Mouse (Mus musculus): Measurements from ENCODE around the gene Grk2. TPM values are rescaled to one million over a fixed set of nuclear protein-coding genes. Genes with fewer than 3 reads are reported as not detected.

Grk2 gene
- polyA plus RNA-seq, 1 experiment from 2014 or later, result 18.1 TPM

DNA sequence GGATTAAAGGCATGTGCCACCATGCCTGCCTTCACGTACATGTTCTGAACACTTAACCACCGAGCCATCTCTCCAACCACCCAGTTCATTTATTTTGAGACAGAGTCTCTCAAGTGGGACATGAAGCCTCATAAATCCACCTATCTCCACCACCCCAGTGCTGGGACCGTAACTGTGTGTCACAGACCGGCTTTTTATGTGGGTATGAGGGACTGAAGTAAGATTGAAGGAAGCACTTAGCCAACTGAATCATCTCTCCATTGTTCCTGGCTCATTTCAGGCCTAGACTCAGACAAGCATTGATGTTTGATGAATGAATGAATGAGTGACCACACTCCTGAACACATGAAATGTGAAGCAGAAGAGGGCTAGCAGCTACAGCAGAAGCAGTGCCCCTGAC lies 3.3 kb upstream of the Grk2 start:
- Histone ChIP-seq H3K9ac (ENCODE audit: low read length) (no peak overlapping the region), H3K4me3 (ENCODE audit: low read depth, low read length) (no peak overlapping the region), H3K36me3 (ENCODE audit: control insufficient read depth, insufficient read depth, low read length) (no peaks in the 10 kb centered on the region), H3K9me3 (ENCODE audit: control insufficient read depth, low read length) (no peaks in the 10 kb centered on the region), H3K27me3 (ENCODE audit: control insufficient read depth, insufficient read depth, low read length) (no peaks in the 10 kb centered on the region), H3K27ac (ENCODE audit: low read depth, low read length) (no peak overlapping the region), H3K4me1 (replicated peaks; ENCODE audit: control insufficient read depth, insufficient read depth, low read length) (peaks cover 9% of the 10 kb centered on the region), H3K4me2 (ENCODE audit: low read depth, low read length, severe bottlenecking) (no peak overlapping the region)
- 95% methylated on average over 4 of the region's 4 CpGs for WGBS
- DNase-seq (ENCODE audit: low spot score) (no peak), ATAC-seq (replicated peaks; ENCODE audit: low FRiP score) (no peak)

GRCm38 (mm10) chr19:4305491-4306189 lies 382 bp downstream of the Grk2 start:
- WGBS, result under 1% methylated on average over 66 of the region's 68 CpGs
- H3K36me3 ChIP-seq (ENCODE audit: control insufficient read depth, insufficient read depth, low read length), result no peaks in the 10 kb centered on the region
- H3K4me3 ChIP-seq (ENCODE audit: low read depth, low read length), result peak overlapping the region; percentile 91
- ATAC-seq (replicated peaks; ENCODE audit: low FRiP score) (peak; percentile 51), DNase-seq (ENCODE audit: low spot score) (peak; percentile 78)
- peak overlapping the region; percentile 55 for H3K4me2 ChIP-seq (ENCODE audit: low read depth, low read length, severe bottlenecking)
- no peaks in the 10 kb centered on the region for H3K9me3 ChIP-seq (ENCODE audit: control insufficient read depth, low read length)
- H3K9ac ChIP-seq (ENCODE audit: low read length), result peak overlapping the region; percentile 96
- H3K27me3 ChIP-seq (ENCODE audit: control insufficient read depth, insufficient read depth, low read length), result no peaks in the 10 kb centered on the region
- H3K27ac ChIP-seq (ENCODE audit: low read depth, low read length), result no peak overlapping the region; the same call in 1 of the 2 replicates
- H3K4me1 ChIP-seq (replicated peaks; ENCODE audit: control insufficient read depth, insufficient read depth, low read length), result peaks cover 17% of the 10 kb centered on the region

GRCm38 (mm10) chr19:4304871-4305321 lies 1.1 kb downstream of the Grk2 start:
- no peak for ATAC-seq (replicated peaks; ENCODE audit: low FRiP score)
- Histone ChIP-seq H3K27ac (ENCODE audit: low read depth, low read length) (no peak overlapping the region), H3K9me3 (ENCODE audit: control insufficient read depth, low read length) (no peaks in the 10 kb centered on the region), H3K9ac (ENCODE audit: low read length) (peak overlapping the region; percentile 96), H3K4me1 (replicated peaks; ENCODE audit: control insufficient read depth, insufficient read depth, low read length) (peaks cover 17% of the 10 kb centered on the region), H3K27me3 (ENCODE audit: control insufficient read depth, insufficient read depth, low read length) (no peaks in the 10 kb centered on the region), H3K4me3 (ENCODE audit: low read depth, low read length) (peak overlapping the region; percentile 91), H3K4me2 (ENCODE audit: low read depth, low read length, severe bottlenecking) (peak overlapping the region; percentile 55), H3K36me3 (ENCODE audit: control insufficient read depth, insufficient read depth, low read length) (no peaks in the 10 kb centered on the region)
- no peak for DNase-seq (ENCODE audit: low spot score)
- WGBS, result 56% methylated on average over 4 of the region's 4 CpGs

DNA sequence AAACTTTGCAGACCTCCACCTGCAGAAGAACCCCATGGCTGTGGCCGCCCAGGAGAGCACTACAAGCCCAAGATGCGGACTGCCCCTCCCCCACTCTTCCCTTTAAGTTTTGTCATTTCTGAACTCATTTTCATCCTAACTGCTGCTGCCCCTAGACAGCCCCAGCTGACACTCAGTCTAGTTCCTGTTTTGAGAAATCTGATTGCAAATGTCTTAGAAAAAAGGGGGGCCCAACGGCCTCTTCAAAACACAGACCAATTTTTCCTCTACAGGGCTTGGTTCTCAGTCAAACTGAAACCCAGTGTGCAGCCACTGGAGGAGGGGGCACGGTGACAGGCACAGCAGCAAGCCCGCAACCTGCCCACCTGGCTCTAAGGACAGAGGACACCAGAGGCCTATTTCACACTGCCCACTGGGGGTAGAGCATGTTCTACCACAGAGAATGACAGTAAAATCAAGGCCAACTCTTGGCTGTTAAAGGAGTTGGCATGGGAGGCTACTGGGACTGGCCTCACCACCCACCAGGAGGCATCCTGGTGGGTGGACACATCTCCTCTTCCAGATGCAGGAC lies 1.7 kb downstream of the Grk2 start:
- H3K27me3 ChIP-seq (ENCODE audit: control insufficient read depth, insufficient read depth, low read length), result no peaks in the 10 kb centered on the region
- H3K4me1 ChIP-seq (replicated peaks; ENCODE audit: control insufficient read depth, insufficient read depth, low read length), result peaks cover 17% of the 10 kb centered on the region
- H3K9me3 ChIP-seq (ENCODE audit: control insufficient read depth, low read length), result no peaks in the 10 kb centered on the region
- WGBS, result 75% methylated on average over 5 of the region's 5 CpGs
- H3K36me3 ChIP-seq (ENCODE audit: control insufficient read depth, insufficient read depth, low read length), result no peaks in the 10 kb centered on the region
- H3K4me2 ChIP-seq (ENCODE audit: low read depth, low read length, severe bottlenecking), result peak overlapping the region; percentile 55
- DNase-seq (ENCODE audit: low spot score) (no peak), ATAC-seq (replicated peaks; ENCODE audit: low FRiP score) (no peak)
- peak overlapping the region; percentile 96; the same call in 1 of the 2 replicates for H3K9ac ChIP-seq (ENCODE audit: low read length)
- no peak overlapping the region for H3K27ac ChIP-seq (ENCODE audit: low read depth, low read length)
- H3K4me3 ChIP-seq (ENCODE audit: low read depth, low read length), result peak overlapping the region; percentile 91

DNA sequence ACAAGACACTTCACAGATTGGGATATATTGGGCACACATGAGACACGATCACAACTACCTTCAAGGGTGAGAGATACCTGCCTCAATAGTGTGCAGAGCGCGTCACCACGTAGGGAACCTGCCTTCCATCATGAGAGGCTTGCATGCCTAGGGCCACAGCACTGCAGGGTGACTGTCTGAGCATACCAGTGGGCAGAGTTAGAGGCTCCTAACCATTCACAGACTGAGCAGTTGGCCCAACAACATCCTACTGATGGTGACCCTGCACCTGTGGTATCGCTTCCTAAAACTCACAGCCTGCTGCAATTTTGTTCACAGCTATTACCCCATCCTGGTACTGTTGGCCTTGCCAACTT lies 2.4 kb downstream of the Grk2 start:
- Histone ChIP-seq H3K4me3 (ENCODE audit: low read depth, low read length) (no peak overlapping the region), H3K36me3 (ENCODE audit: control insufficient read depth, insufficient read depth, low read length) (no peaks in the 10 kb centered on the region), H3K9ac (ENCODE audit: low read length) (no peak overlapping the region), H3K27me3 (ENCODE audit: control insufficient read depth, insufficient read depth, low read length) (no peaks in the 10 kb centered on the region), H3K9me3 (ENCODE audit: control insufficient read depth, low read length) (no peaks in the 10 kb centered on the region), H3K4me1 (replicated peaks; ENCODE audit: control insufficient read depth, insufficient read depth, low read length) (peaks cover 17% of the 10 kb centered on the region), H3K4me2 (ENCODE audit: low read depth, low read length, severe bottlenecking) (no peak overlapping the region), H3K27ac (ENCODE audit: low read depth, low read length) (no peak overlapping the region)
- ATAC-seq (replicated peaks; ENCODE audit: low FRiP score) (no peak), DNase-seq (ENCODE audit: low spot score) (no peak)
- WGBS, result 95% methylated on average over 5 of the region's 5 CpGs

GRCm38 (mm10) chr19:4302936-4303639 lies 2.9 kb downstream of the Grk2 start:
- Histone ChIP-seq H3K27me3 (ENCODE audit: control insufficient read depth, insufficient read depth, low read length) (no peaks in the 10 kb centered on the region), H3K4me1 (replicated peaks; ENCODE audit: control insufficient read depth, insufficient read depth, low read length) (peaks cover 17% of the 10 kb centered on the region), H3K4me3 (ENCODE audit: low read depth, low read length) (no peak overlapping the region), H3K27ac (ENCODE audit: low read depth, low read length) (no peak overlapping the region), H3K4me2 (ENCODE audit: low read depth, low read length, severe bottlenecking) (no peak overlapping the region), H3K36me3 (ENCODE audit: control insufficient read depth, insufficient read depth, low read length) (no peaks in the 10 kb centered on the region), H3K9ac (ENCODE audit: low read length) (no peak overlapping the region), H3K9me3 (ENCODE audit: control insufficient read depth, low read length) (no peaks in the 10 kb centered on the region)
- ATAC-seq (replicated peaks; ENCODE audit: low FRiP score) (no peak), DNase-seq (ENCODE audit: low spot score) (no peak)
- WGBS, result 76% methylated on average over 7 of the region's 7 CpGs

DNA sequence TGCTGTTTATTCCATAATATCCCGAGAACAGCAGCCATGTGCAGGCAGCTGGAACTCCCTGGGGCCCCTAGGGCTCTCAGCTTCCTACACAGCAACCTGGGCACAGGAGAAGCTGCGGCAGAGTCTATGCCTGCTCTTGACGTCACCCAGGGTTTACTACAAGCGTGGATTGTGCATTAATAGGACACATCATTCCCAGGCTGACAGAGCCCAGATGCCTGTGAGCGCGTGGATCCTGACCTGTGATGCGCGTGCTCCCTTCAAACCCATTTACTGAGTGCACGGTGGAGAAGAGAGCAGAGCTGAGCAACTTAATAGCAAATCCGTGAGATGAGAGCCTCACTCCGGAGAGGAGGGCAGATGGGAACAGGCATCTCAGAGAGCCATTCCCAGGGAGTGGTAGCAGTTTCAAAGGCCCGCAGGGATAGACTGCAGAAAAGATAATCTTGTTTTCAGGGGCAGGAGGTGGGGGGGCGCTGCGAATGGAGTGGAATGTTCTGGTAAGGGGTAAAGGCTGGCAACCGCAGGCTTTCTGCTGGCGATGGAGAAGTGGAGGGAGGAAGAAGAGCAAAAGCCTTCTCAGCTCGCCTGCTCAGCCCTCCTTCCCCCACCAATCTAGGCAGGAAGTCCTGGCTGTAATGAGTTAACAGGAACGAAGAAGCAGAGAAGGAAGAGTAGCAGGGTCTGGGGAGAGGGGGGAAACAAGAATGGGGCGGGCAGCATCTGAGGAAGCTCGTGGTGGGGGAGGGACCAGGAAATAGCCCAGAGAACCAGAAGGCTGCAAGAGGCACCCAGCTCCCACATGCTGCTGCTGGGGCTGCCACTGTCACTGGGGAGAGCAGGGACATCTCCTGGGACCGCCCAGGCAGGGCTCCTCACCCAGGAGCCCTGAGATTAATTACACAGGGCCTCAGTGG lies 4.0 kb downstream of the Grk2 start:
- Histone ChIP-seq H3K27ac (ENCODE audit: low read depth, low read length) (no peak overlapping the region), H3K9me3 (ENCODE audit: control insufficient read depth, low read length) (no peaks in the 10 kb centered on the region), H3K4me1 (replicated peaks; ENCODE audit: control insufficient read depth, insufficient read depth, low read length) (peaks cover 17% of the 10 kb centered on the region), H3K36me3 (ENCODE audit: control insufficient read depth, insufficient read depth, low read length) (no peaks in the 10 kb centered on the region), H3K4me3 (ENCODE audit: low read depth, low read length) (no peak overlapping the region), H3K9ac (ENCODE audit: low read length) (0 out of 2 replicates have a peak overlapping the region, but pooled peaks have one; percentile 9), H3K4me2 (ENCODE audit: low read depth, low read length, severe bottlenecking) (no peak overlapping the region), H3K27me3 (ENCODE audit: control insufficient read depth, insufficient read depth, low read length) (no peaks in the 10 kb centered on the region)
- WGBS, result 44% methylated on average over 21 of the region's 21 CpGs
- no peak for ATAC-seq (replicated peaks; ENCODE audit: low FRiP score)
- no peak for DNase-seq (ENCODE audit: low spot score)

All from forebrain, embryonic 11.5 days (tissue).